Mouse (Mus musculus) megakaryocyte, embryonic 14.5 days (primary cell): Measurements from ENCODE around the gene Asb9.

Source experiments
- FLI1 ChIP-seq: IDR thresholded peaks from 2 replicates; pipeline ENCODE4 v1.6.1; 2012; ENCODE audit warnings: low read length, inconsistent platforms, mixed read lengths
- GATA1 ChIP-seq: IDR thresholded peaks from 3 replicates; pipeline ENCODE4 v1.6.1; 2012; ENCODE audit warnings: mixed read lengths, low read length, inconsistent platforms, borderline replicate concordance

DNA sequence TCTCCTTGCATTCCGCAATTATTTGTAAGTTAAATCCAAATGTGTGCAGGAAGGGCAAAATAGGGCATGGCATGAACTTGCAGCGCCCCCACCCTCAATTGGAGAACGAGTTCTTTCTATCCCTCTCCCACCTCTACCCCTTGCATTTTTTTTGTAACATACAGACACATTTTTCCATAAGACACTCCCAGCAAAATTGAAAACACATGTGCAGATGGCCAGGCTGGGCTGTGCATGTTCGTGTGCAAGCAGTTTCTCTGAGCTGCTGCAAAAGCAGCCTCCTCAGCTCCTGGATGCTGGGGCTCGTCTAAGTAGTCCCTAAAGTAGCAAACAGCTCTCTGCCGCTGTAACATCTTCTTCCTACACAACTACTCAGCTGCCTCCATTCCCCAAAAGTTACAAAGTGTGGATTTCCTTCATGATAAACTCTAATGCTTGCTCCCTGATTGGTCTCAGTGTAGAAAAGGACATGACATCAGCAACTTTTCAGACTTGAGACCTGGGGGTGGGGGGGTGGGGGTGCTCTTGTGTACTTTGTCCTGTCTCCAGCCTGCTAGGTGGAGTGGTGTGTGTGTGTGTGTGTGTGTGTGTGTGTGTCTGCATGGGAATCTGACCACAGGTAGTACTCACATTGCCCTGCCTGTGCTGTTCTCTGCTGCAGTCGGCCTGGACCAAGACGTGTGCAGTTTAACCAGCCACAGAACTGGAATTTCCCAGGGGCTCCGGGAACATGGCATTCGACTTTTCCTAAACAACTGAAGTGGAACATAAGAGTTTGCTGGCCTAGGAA, at the start of gene Asb9:
- TF ChIP-seq FLI1 (no peak), GATA1 (no peak)
